Mouse (Mus musculus) forebrain, embryonic 11.5 days (tissue): Measurements from ENCODE around the gene Eprs. TPM values are rescaled to one million over a fixed set of nuclear protein-coding genes. Genes with fewer than 3 reads are reported as not detected.

Experiments used
- ATAC-seq: fragments of 200-750 bp; cut with Nextera tagmentation; replicated peaks from 2 replicates; pipeline ENCODE4 v1.8.0; 2017; ENCODE audit warnings: moderate TSS enrichment; ENCODE audit not compliant: low FRiP score
- DNase-seq: peaks from one replicate; pipeline ENCODE4 v3.0.0-alpha.2; 2017; ENCODE audit warnings: low spot score
- H3K27ac ChIP-seq: fragments of 300-500 bp; sonication (generic); 2 replicates; pipeline ENCODE4 v1.5.1; 2014; ENCODE audit warnings: low read depth, low read length
- H3K27me3 ChIP-seq: fragments of 300-500 bp; sonication (generic); 2 replicates; pipeline ENCODE4 v1.6.1; 2014; ENCODE audit warnings: mild to moderate bottlenecking, low read length, mixed read lengths; ENCODE audit not compliant: control insufficient read depth, insufficient read depth
- H3K36me3 ChIP-seq: fragments of 300-500 bp; sonication (generic); 2 replicates; pipeline ENCODE4 v1.6.1; 2014; ENCODE audit warnings: mild to moderate bottlenecking, low read length, moderate library complexity, mixed read lengths; ENCODE audit not compliant: control insufficient read depth, insufficient read depth
- H3K4me1 ChIP-seq: fragments of 300-500 bp; sonication (generic); replicated peaks from 2 replicates; pipeline ENCODE4 v1.6.1; 2014; ENCODE audit warnings: low read length, mixed read lengths; ENCODE audit not compliant: control insufficient read depth, insufficient read depth
- H3K4me2 ChIP-seq: fragments of 300-500 bp; sonication (generic); 2 replicates; pipeline ENCODE4 v1.6.1; 2014; ENCODE audit warnings: low read depth, mild to moderate bottlenecking, low read length, moderate library complexity, mixed read lengths; ENCODE audit not compliant: severe bottlenecking
- H3K4me3 ChIP-seq: fragments of 300-500 bp; sonication (generic); 2 replicates; pipeline ENCODE4 v1.5.1; 2014; ENCODE audit warnings: low read depth, low read length
- H3K9ac ChIP-seq: fragments of 300-500 bp; sonication (generic); 2 replicates; pipeline ENCODE4 v1.6.1; 2014; ENCODE audit warnings: low read length
- H3K9me3 ChIP-seq: fragments of 300-500 bp; sonication (generic); 2 replicates; pipeline ENCODE4 v1.6.1; 2016; ENCODE audit warnings: low read length, mixed read lengths; ENCODE audit not compliant: control insufficient read depth
- WGBS: fragments of 180-500 bp; shearing (Covaris S2); extraction: QIAGEN DNeasy Blood & Tissue Kit; methylation state at CpG from one replicate; pipeline ENCODE4 v1.1.7; 2014; 5-methylcytosine and 5-hydroxymethylcytosine counted together
- polyA plus RNA-seq: library from polyadenylated mRNA; unstranded; fragments of >200 nt; fragmentation: Nextera tagmentation; extraction: Ambion mirVana; gene quantifications from 2 replicates; pipeline ENCODE4 v1.2.1, GENCODE M21; 2014

Eprs gene
- polyA plus RNA-seq, 1 experiment from 2014 or later, result 150 TPM

GRCm38 (mm10) chr1:185369979-185370378 is 7.1 kb downstream of the Eprs start:
- Histone ChIP-seq H3K9me3 (no peaks in the 10 kb centered on the region), H3K4me2 (no peak overlapping the region), H3K9ac (no peak overlapping the region), H3K27ac (no peak overlapping the region), H3K36me3 (no peaks in the 10 kb centered on the region; the same call in 1 of the 2 replicates), H3K27me3 (no peaks in the 10 kb centered on the region), H3K4me1 (peaks cover under 1% of the 10 kb centered on the region; the same call in 1 of the 2 replicates), H3K4me3 (no peak overlapping the region)
- DNase-seq, result no peak
- ATAC-seq, result no peak
- WGBS, result 96% methylated on average over 6 of the region's 6 CpGs

- Histone ChIP-seq H3K36me3 (peaks cover 4% of the 10 kb centered on the region; the same call in 1 of the 2 replicates), H3K27ac (no peak overlapping the region), H3K27me3 (no peaks in the 10 kb centered on the region), H3K4me3 (no peak overlapping the region), H3K9me3 (no peaks in the 10 kb centered on the region), H3K9ac (no peak overlapping the region), H3K4me2 (no peak overlapping the region), H3K4me1 (no peaks in the 10 kb centered on the region)
- no peak for ATAC-seq
- DNase-seq, result no peak
Observed at GRCm38 (mm10) chr1:185376390-185376789, 13.5 kb downstream of the Eprs start.

GRCm38 (mm10) chr1:185377429-185377828 is 14.6 kb downstream of the Eprs start:
- no peak for DNase-seq
- H3K4me1 ChIP-seq, result no peaks in the 10 kb centered on the region
- H3K4me2 ChIP-seq, result no peak overlapping the region
- 93% methylated on average over 2 of the region's 2 CpGs for WGBS
- H3K9me3 ChIP-seq, result no peaks in the 10 kb centered on the region
- ATAC-seq, result no peak
- no peak overlapping the region for H3K4me3 ChIP-seq
- H3K36me3 ChIP-seq, result peaks cover 7% of the 10 kb centered on the region
- no peaks in the 10 kb centered on the region for H3K27me3 ChIP-seq
- no peak overlapping the region for H3K9ac ChIP-seq
- H3K27ac ChIP-seq, result no peak overlapping the region

- DNase-seq (no peak), ATAC-seq (no peak)
- 97% methylated on average over 5 of the region's 5 CpGs for WGBS
- Histone ChIP-seq H3K36me3 (peaks cover 8% of the 10 kb centered on the region), H3K27me3 (no peaks in the 10 kb centered on the region), H3K9me3 (no peaks in the 10 kb centered on the region), H3K4me3 (no peak overlapping the region), H3K9ac (no peak overlapping the region), H3K4me2 (no peak overlapping the region), H3K27ac (no peak overlapping the region), H3K4me1 (no peaks in the 10 kb centered on the region)
Observed at GRCm38 (mm10) chr1:185401615-185402014, 38.8 kb downstream of the Eprs start.

- Histone ChIP-seq H3K9ac (no peak overlapping the region), H3K4me1 (no peaks in the 10 kb centered on the region), H3K4me3 (no peak overlapping the region), H3K9me3 (no peaks in the 10 kb centered on the region), H3K27me3 (no peaks in the 10 kb centered on the region), H3K4me2 (no peak overlapping the region), H3K27ac (no peak overlapping the region), H3K36me3 (peaks cover 5% of the 10 kb centered on the region)
- DNase-seq (no peak), ATAC-seq (no peak)
- 33% methylated on average over 2 of the region's 2 CpGs for WGBS
Observed at GRCm38 (mm10) chr1:185404021-185404420, 41.2 kb downstream of the Eprs start.

- Histone ChIP-seq H3K36me3 (peaks cover 8% of the 10 kb centered on the region), H3K9ac (no peak overlapping the region), H3K4me2 (no peak overlapping the region), H3K9me3 (no peaks in the 10 kb centered on the region), H3K4me1 (no peaks in the 10 kb centered on the region), H3K4me3 (no peak overlapping the region), H3K27ac (no peak overlapping the region), H3K27me3 (no peaks in the 10 kb centered on the region)
- ATAC-seq (no peak), DNase-seq (no peak)
- 96% methylated on average over 10 of the region's 10 CpGs for WGBS
Observed at GRCm38 (mm10) chr1:185405921-185406320, 43.1 kb downstream of the Eprs start.

GRCm38 (mm10) chr1:185409831-185410230 is 47.0 kb downstream of the Eprs start:
- Histone ChIP-seq H3K9ac (no peak overlapping the region), H3K4me2 (no peak overlapping the region), H3K9me3 (no peaks in the 10 kb centered on the region), H3K4me3 (no peak overlapping the region), H3K4me1 (no peaks in the 10 kb centered on the region), H3K27me3 (no peaks in the 10 kb centered on the region), H3K27ac (no peak overlapping the region), H3K36me3 (peaks cover 5% of the 10 kb centered on the region; the same call in 1 of the 2 replicates)
- no peak for DNase-seq
- ATAC-seq, result no peak
- 81% methylated on average over 3 of the region's 3 CpGs for WGBS

GRCm38 (mm10) chr1:185418011-185418410 is 55.2 kb downstream of the Eprs start:
- Histone ChIP-seq H3K4me2 (no peak overlapping the region), H3K9ac (no peak overlapping the region), H3K4me1 (no peaks in the 10 kb centered on the region), H3K27me3 (no peaks in the 10 kb centered on the region), H3K4me3 (no peak overlapping the region), H3K36me3 (peaks cover 3% of the 10 kb centered on the region; the same call in 1 of the 2 replicates), H3K9me3 (no peaks in the 10 kb centered on the region), H3K27ac (no peak overlapping the region)
- DNase-seq (no peak), ATAC-seq (no peak)
- WGBS, result 93% methylated on average over 9 of the region's 9 CpGs

- no peak overlapping the region for H3K4me2 ChIP-seq
- no peak for ATAC-seq
- peaks cover 3% of the 10 kb centered on the region; the same call in 1 of the 2 replicates for H3K36me3 ChIP-seq
- no peak overlapping the region for H3K9ac ChIP-seq
- no peak for DNase-seq
- 93% methylated on average over 5 of the region's 5 CpGs for WGBS
- H3K4me3 ChIP-seq, result no peak overlapping the region
- H3K9me3 ChIP-seq, result no peaks in the 10 kb centered on the region
- no peaks in the 10 kb centered on the region for H3K27me3 ChIP-seq
- H3K27ac ChIP-seq, result no peak overlapping the region
- no peaks in the 10 kb centered on the region for H3K4me1 ChIP-seq
Observed at GRCm38 (mm10) chr1:185419805-185420204, 57.0 kb downstream of the Eprs start.
